Mouse (Mus musculus) adrenal gland, adult (tissue): Measurements from ENCODE around the gene Bmp2k.

Experiments used
- DNase-seq, 2 experiments: peaks; one replicate each; pipeline ENCODE4 v3.0.0; 2022 to 2023; ENCODE audit warnings: low spot score in 1 of 2; ENCODE audit not compliant: inconsistent age in 2 of 2

Gene Bmp2k

GRCm38 (mm10) chr5:96997310-96997801 is at the start of gene Bmp2k:
Bmp2k (plus strand) TSS chr5:96997689.
- peak; percentile 96 to 98 for DNase-seq

- DNase-seq: no peak
Observed at GRCm38 (mm10) chr5:96948856-96949527, 48.5 kb upstream of the Bmp2k start.

- no peak for DNase-seq
Observed at GRCm38 (mm10) chr5:96949839-96950666, 47.4 kb upstream of the Bmp2k start.

- DNase-seq: no peak
Observed at GRCm38 (mm10) chr5:96950667-96951492, 46.6 kb upstream of the Bmp2k start.

GRCm38 (mm10) chr5:96951493-96952105 is 45.9 kb upstream of the Bmp2k start:
- DNase-seq: no peak

GRCm38 (mm10) chr5:96954040-96954439 is 43.4 kb upstream of the Bmp2k start:
- no peak for DNase-seq

- DNase-seq: no peak
Observed at GRCm38 (mm10) chr5:96954466-96955027, 42.9 kb upstream of the Bmp2k start.

GRCm38 (mm10) chr5:96956926-96957325 is 40.6 kb upstream of the Bmp2k start:
- DNase-seq: no peak

- DNase-seq: no peak
Observed at GRCm38 (mm10) chr5:96961122-96961521, 36.4 kb upstream of the Bmp2k start.

- no peak for DNase-seq
Observed at GRCm38 (mm10) chr5:96961852-96962251, 35.6 kb upstream of the Bmp2k start.

GRCm38 (mm10) chr5:96962252-96962933 is 35.1 kb upstream of the Bmp2k start:
- DNase-seq: no peak

GRCm38 (mm10) chr5:96962934-96963301 is 34.6 kb upstream of the Bmp2k start:
- no peak for DNase-seq

- DNase-seq: peak in 1 of 2 experiments; percentile 59
Observed at GRCm38 (mm10) chr5:96964062-96965028, 33.1 kb upstream of the Bmp2k start.

- DNase-seq: peak; percentile 12 to 56
Observed at GRCm38 (mm10) chr5:96965029-96965403, 32.5 kb upstream of the Bmp2k start.

GRCm38 (mm10) chr5:96965503-96965902 is 32.0 kb upstream of the Bmp2k start:
- no peak for DNase-seq

GRCm38 (mm10) chr5:96968628-96969027 is 28.9 kb upstream of the Bmp2k start:
- DNase-seq: no peak

GRCm38 (mm10) chr5:96969032-96969431 is 28.5 kb upstream of the Bmp2k start:
- no peak for DNase-seq

GRCm38 (mm10) chr5:96969705-96970471 is 27.6 kb upstream of the Bmp2k start:
- DNase-seq: no peak
